In genomic region chr16:11778191-11778590, GRCm38 (mm10) we compare ENCODE assay signal across 21 mouse cellular contexts.
DNase-seq lines count a peak whose midpoint lies in the region; ATAC-seq lines count a peak whose summit lies in the region.
"Had no signal": no experiment of that assay in that cellular context is flagged by ENCODE, and none has a peak within 500 bp of the region (broad histone marks: within the 10 kb centered on the region; RNA-seq: fewer than 3 reads in every experiment).

No protein-coding gene starts in this region.

- WGBS in heart, embryonic 11.5 days (ENCODE audit: insufficient replicate concordance) = 78% methylated on average over 5 of the region's 5 CpGs
- WGBS in liver, embryonic 12.5 days (ENCODE audit: insufficient replicate concordance) = 63% methylated on average over 5 of the region's 5 CpGs

- DNase-seq in adrenal gland, postnatal 10 days = peak; percentile 14
- DNase-seq in adrenal gland, adult 2 months = no peak
- peak; percentile 68 for DNase-seq in heart, adult 11 months
- peak; percentile 19 to 23 for DNase-seq in right cerebral cortex, adult 2 months (ENCODE audit: low spot score in 2 of 2)
- DNase-seq in right cerebral cortex, postnatal 4 days = no peak
- DNase-seq: heart, postnatal 4 days; kidney, postnatal 36 days; lung, adult 2 months; lung, postnatal 4 days; thymus, adult 18-20 months had no signal

- H3K4me1 ChIP-seq in heart, embryonic 11.5 days (ENCODE audit: control insufficient read depth, insufficient read depth, low read length) = peaks cover 11% of the 10 kb centered on the region
- peaks cover 19% of the 10 kb centered on the region for H3K4me1 ChIP-seq in liver, embryonic 12.5 days
- H3K4me1 ChIP-seq: hindbrain, embryonic 15.5 days; midbrain, embryonic 10.5 days had no signal

- ATAC-seq in heart, embryonic 11.5 days (replicated peaks; ENCODE audit: insufficient number of reproducible peaks, low FRiP score, low TSS enrichment) = no peak
- ATAC-seq in megakaryocyte progenitor cell, adult 5-6 weeks (replicated peaks; ENCODE audit: poor library complexity) = no peak
- no peak for ATAC-seq in liver, embryonic 12.5 days
- ATAC-seq: activated CD4-positive, CD25-positive, alpha-beta regulatory T cell, adult 4 months; CD4-positive, CD25-positive, alpha-beta regulatory T cell, adult 4 months; forebrain, embryonic 14.5 days; intestine, embryonic 16.5 days had no signal

- no peak overlapping the region for H3K4me3 ChIP-seq in heart, embryonic 11.5 days (ENCODE audit: low read depth, low read length)
- H3K4me3 ChIP-seq in liver, embryonic 12.5 days = no peak overlapping the region
- H3K4me3 ChIP-seq: heart, embryonic 15.5 days; hindbrain, embryonic 15.5 days; midbrain, embryonic 10.5 days had no signal

- no peaks in the 10 kb centered on the region for H3K36me3 ChIP-seq in heart, embryonic 11.5 days (ENCODE audit: control insufficient read depth, insufficient read depth, low read length)
- H3K36me3 ChIP-seq in liver, embryonic 12.5 days = no peaks in the 10 kb centered on the region
- H3K36me3 ChIP-seq: heart, embryonic 15.5 days; hindbrain, embryonic 15.5 days; midbrain, embryonic 10.5 days had no signal

- H3K27me3 ChIP-seq in heart, embryonic 11.5 days (ENCODE audit: control insufficient read depth, insufficient read depth, low read length) = no peaks in the 10 kb centered on the region
- H3K27me3 ChIP-seq in liver, embryonic 12.5 days (replicated peaks) = no peaks in the 10 kb centered on the region
- H3K27me3 ChIP-seq: heart, embryonic 15.5 days; hindbrain, embryonic 15.5 days had no signal

- H3K4me2 ChIP-seq in heart, embryonic 11.5 days = no peak overlapping the region
- no peak overlapping the region for H3K4me2 ChIP-seq in liver, embryonic 12.5 days
- H3K4me2 ChIP-seq: heart, embryonic 15.5 days; hindbrain, embryonic 15.5 days; liver, embryonic 11.5 days had no signal

- H3K9me3 ChIP-seq in heart, embryonic 11.5 days (replicated peaks; ENCODE audit: control insufficient read depth, low read length) = no peaks in the 10 kb centered on the region
- H3K9me3 ChIP-seq in liver, embryonic 12.5 days (replicated peaks) = no peaks in the 10 kb centered on the region
- H3K9me3 ChIP-seq: heart, embryonic 15.5 days; hindbrain, embryonic 15.5 days; midbrain, embryonic 10.5 days had no signal

- H3K9ac ChIP-seq in heart, embryonic 11.5 days (ENCODE audit: low read depth, low read length) = no peak overlapping the region
- no peak overlapping the region for H3K9ac ChIP-seq in liver, embryonic 12.5 days
- H3K9ac ChIP-seq: heart, embryonic 15.5 days; hindbrain, embryonic 15.5 days had no signal

- no peak overlapping the region for H3K27ac ChIP-seq in heart, embryonic 11.5 days (ENCODE audit: low read depth, low read length)
- H3K27ac ChIP-seq in liver, embryonic 12.5 days = no peak overlapping the region
- H3K27ac ChIP-seq: heart, embryonic 15.5 days; hindbrain, embryonic 15.5 days; midbrain, embryonic 10.5 days had no signal

Comparison
In these comparisons a context has a peak if more than half of its experiments do, and no peak if none do; other contexts are left out.
1. DNase-seq: peak in adrenal gland, postnatal 10 days (single experiment), heart, adult 11 months (single experiment) and right cerebral cortex, adult 2 months (2 of 2); none in adrenal gland, adult 2 months (single experiment) and right cerebral cortex, postnatal 4 days (single experiment).